Mouse (Mus musculus): ENCODE measurements around the gene Myo5a.

Myo5a gene

DNA sequence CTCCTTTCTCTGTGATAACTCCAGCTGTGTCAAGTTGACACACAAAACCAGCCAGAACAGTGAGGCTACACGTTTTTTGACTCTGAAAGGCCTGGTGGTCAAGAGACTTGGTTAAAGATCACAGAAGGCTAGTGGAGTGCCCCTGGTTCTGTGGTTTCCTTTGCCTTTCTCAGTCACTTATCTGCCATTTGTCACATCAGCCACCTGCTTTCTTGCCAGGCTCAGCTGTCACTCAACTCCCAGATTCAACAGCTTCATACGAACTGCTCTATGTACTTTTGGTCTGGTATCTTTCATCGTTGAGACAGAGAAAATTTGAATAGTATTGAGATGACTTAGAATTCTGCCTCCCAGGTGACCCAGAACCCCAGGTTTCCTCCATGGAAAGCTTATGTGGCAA, 183.0 kb downstream of the Myo5a start:
- DNase-seq: no peak

DNA sequence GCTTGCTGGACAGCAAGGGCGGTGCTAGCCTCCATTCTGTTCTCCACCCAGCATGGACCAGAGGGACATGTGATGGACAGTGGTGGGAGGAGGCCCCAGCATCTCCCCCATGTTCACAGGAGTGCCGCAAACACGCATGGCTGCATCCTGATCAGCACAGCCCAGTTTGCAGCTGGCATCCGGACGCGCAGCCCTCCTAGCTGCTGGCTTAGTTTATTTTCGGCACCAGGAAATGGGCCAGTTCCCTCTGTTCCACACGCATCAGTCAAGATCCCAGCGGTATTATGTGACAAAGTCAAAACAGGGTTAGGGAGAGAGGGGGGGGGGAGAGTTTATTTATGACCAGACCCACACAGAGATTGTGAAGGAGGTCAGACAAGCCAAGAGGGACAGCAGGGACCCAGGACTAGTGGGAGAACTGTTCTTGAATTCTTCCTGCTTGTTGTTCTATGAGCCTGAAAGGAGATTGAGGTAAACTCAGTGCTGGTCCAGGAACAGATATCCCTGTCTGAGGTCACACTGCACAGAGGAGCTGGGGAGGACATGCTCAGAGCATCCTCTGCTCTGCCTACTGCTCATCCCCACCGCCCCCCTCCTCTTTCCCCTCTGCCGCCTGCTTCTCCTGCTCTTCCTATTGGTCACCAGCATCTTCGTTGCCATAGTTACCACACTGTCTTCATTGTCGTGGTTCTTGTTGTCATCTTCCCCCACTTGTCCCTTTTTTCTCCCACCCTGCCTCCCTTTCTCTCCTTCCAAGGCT, 183.6 kb downstream of the Myo5a start:
- no peak for DNase-seq

- DNase-seq: no peak
These were observed 185.2 kb downstream of the Myo5a start for GRCm38 (mm10) chr9:75255820-75256545.

DNA sequence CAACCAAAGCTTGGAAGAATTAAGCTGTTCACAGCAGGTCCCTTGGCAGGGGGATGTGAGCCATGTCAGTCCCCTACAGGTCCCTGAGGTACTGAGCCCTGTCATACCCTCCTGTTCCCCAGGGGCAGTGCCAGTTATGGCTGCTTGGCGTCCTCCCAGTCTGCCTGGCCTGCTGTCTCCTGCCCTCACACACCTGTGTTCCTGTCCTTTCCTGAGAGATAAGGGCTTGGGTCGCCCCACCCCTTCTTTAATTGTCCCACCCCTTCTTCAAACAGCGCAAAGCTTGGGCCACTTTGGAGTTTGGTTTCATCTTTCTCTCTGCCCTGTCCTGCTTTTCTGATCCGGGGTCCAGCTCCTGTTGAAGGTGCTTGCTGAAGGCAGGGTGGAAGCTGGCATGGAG, 188.0 kb downstream of the Myo5a start:
- DNase-seq: no peak

GRCm38 (mm10) chr9:75259656-75260055, 188.8 kb downstream of the Myo5a start:
- no peak for DNase-seq

DNA sequence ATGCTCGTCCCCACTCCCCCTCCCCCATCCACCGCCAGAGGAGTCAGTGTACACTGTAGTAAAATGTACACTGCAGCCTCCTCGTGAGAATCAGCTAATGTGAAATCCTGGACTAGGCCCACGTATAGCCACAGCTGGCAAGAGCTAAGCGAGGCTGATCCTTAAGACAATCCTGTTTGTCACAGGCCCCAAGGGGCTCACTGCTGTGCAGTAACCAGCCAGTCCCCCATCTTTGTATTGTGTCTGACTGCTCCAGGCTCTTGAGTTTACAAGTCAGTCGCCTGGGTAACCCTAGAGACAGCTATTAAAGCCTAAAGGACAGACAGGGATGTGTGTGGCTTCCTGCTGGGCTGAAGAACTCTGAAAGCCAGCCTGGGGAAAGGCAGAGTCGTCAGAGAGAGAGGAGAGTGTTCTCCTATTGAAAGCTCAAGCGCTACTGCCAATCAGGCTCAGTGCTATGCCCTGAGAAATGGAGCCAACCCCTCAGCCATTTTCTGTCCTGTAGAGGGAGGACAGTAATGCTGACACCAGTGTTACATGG, 190.6 kb downstream of the Myo5a start:
- no peak for DNase-seq

GRCm38 (mm10) chr9:75262235-75262826, 191.5 kb downstream of the Myo5a start:
- no peak for DNase-seq

GRCm38 (mm10) chr9:75264008-75264718, 193.3 kb downstream of the Myo5a start:
- DNase-seq: no peak

DNA sequence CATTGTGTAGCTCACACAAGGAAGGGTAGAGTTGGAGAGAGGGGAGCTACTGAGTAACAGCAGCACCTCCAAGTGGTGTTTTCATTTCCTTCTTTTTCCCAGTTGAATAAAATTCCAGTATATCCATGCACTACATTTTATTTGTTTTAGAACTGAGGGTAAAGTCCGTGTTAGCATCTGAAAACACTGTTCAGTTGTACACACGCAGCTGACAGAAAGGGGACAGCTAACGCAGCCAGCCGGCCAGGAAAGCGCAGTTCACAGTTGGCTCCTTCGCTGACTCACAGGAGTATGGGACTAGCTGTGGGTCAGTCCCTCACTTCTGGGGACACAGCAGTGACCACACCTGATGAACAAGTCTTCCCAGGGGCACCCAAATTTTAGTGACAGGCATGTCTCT, 196.3 kb downstream of the Myo5a start:
- no peak for DNase-seq

DNA sequence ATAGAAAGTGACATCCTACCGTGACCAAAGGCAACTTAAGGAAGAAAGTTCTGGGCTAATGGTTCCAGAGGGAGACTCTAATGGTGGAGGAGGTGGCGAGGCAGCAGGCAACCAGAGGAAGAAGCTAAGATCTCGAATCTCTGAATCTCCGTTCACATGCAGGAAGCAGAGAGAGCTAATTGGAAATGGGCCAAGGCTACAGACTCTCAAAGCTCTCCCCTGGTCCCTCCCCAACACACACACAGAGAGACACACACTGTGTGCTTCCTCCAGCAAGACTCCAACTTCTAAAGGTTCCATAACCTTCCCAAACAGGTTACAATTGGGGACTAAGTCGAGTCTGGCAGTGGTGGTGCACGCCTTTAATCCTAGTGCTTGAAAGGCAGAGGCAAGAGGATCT, 199.6 kb downstream of the Myo5a start:
- DNase-seq: no peak

DNA sequence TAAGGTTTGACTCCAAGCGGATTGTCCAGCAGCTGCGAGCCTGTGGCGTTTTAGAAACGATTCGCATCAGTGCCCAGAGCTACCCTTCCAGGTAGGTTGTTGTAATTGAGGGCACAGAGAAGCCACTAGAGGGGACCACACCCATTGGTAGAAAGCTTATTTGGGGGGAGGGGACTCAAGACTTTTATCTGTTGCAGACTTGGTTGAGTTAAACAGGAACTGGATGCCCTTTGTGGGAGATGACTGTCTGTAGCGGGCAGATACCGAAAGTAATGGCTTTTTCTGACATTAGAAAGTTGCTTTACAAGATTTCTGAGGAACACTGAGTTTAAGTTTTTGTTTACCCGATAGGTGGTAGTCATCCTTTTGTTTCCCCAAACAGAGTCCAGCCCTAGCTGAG, 200.7 kb downstream of the Myo5a start:
- DNase-seq: no peak
